Mouse (Mus musculus) stomach, postnatal 0 days (tissue): ENCODE results near the gene Gtf2f1.

Experiments used
- CTCF ChIP-seq: IDR thresholded peaks from 2 replicates; pipeline ENCODE4 v1.5.1; 2016; ENCODE audit warnings: antibody characterized with exemption, low read depth, mild to moderate bottlenecking, moderate library complexity
- EP300 ChIP-seq: optimal IDR thresholded peaks from 2 replicates; pipeline ENCODE3; 2016; ENCODE audit warnings: antibody characterized with exemption

DNA sequence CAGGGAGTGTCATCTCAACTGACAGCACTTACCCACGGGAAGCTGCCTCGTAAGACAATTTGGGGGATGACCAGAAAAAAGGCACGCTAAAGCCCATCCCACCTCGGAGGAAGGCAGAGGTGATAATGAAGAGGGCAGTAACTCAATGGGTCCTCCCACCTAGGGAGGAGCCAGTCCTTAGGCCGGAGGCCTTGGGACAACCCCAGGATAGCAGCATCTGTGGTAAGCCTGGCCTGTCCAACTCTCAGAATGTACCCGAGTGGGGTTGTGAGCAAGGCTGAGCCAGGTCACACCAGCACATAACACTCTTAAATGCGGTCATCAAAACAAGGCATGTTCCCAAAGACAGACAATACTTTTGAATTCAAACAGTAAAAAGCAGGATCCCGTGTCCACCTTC, 18.6 kb upstream of the Gtf2f1 start:
- TF ChIP-seq CTCF (no peak), EP300 (no peak)
